Mouse (Mus musculus): ENCODE results near the gene Appl2.

GRCm38 (mm10) chr10:83618819-83619440, 29.6 kb downstream of the Appl2 start:
- TF ChIP-seq CTCF (IDR thresholded peaks at IDR 0.05; ENCODE audit: low read depth, low read length): no peak
- no peak for TF ChIP-seq POLR2AphosphoS5 (IDR thresholded peaks at IDR 0.05; ENCODE audit: insufficient replicate concordance, low read depth, low read length)
- TF ChIP-seq GATA1 (IDR thresholded peaks at IDR 0.05; ENCODE audit: borderline replicate concordance, low read length): no peak
- no peak for TF ChIP-seq GATA2 (IDR thresholded peaks at IDR 0.05; ENCODE audit: borderline replicate concordance, low read depth, low read length)
- TF ChIP-seq TAL1 (conservative IDR thresholded peaks at IDR 0.05; ENCODE audit: low read depth, low read length): no peak
